Mouse (Mus musculus) gastrocnemius, adult 8-10 months (tissue): ENCODE data around the gene Creb3l4. TPM values are rescaled to one million over a fixed set of nuclear protein-coding genes. Genes with fewer than 3 reads are reported as not detected.
A peak's percentile ranks its signal among the peaks of the same experiment; 100 is the strongest.

Source experiments
- DNase-seq, 2 experiments: peaks; one replicate each; pipeline ENCODE4 v3.0.0; 2022; ENCODE audit warnings: low spot score in 2 of 2
- total RNA-seq, 4 experiments: library from RNA; stranded (reverse); gene quantifications; 2 replicates each; pipeline ENCODE4 v1.2.4; 2022

The Creb3l4 gene
- total RNA-seq, 4 experiments from 2014 or later: not detected

DNA sequence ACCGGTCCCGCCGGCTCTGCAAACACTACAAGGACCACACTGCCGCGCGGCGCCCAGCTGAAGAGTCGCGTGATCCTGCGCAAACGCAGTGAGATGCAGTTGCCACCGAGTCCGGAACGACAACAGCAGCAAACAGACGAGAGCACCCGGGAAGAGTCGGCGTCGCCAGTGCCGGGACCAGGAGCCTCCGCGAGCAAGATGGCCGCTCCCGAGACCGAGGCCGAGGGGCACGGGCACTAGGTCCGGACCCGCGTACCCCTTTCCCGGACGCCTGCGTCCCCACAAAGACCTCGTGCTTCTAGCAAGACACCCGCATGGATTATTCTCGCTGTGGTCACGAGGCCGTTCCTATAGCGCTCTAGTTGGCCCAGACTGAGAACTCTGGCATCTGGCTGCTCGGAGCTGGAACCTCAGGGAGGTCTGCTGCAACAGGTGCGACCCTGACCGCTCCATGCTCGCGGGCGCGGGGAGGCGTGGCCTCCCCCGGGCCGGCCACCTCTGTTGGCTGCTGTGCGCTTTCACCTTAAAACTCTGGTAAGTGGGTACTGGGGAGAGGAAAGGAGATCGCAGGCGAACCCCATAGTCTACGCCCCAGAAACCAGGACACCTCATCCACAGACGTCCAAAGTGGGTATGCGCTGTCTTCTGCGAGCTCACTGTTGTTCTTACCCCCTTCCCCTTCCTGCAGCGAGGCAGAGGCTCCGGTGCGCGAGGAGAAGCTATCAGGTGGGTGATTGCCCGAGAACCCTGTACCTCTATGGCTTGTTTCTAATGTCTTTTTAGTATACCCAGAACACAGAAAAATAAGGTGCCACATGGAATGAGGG is 11.6 kb downstream of the Creb3l4 start, which contains the start of gene Jtb:
Gene Jtb (plus strand): TSS at position 91 of the 827 bp plus-strand sequence.
- DNase-seq: peak; percentile 85 to 92

DNA sequence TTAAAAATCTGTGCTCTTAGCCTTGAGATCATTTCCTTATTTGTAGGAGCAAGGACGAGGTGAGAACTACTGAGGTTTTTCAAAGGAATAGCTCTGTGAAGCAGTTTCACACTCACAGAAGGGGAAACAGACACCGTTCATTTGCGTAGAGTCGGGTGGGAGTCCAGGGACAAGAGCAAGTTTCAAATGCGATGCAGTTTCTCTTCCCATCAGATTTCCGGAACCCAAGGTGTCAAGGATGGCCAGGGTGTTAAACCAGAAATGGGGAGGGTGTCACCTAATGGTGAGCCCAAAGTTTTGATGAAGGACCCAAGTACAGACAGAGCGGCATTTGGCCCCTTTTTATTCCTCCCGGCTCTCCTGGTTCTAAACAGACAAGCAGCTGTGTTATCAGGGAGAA is 12.2 kb downstream of the Creb3l4 start:
- DNase-seq: no peak

DNA sequence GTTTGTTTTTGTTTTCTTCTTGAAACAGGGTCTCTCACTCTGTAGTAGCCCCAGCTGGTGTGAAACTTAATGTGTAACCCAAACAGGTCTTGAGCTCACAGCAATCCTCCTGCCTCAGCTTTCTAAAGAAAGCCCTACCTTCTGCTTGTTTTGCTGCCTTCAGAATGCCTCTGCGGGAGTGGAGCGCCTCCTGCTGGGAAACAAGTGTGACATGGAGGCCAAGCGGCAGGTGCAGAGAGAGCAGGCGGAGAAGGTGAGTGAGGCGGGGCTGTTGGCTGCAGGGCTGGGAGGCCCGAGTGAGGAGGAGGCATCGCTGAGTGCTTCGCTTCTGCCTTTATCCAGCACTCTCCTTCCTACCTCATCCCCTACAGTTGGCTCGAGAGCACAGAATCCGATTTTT is 19.0 kb downstream of the Creb3l4 start:
- no peak for DNase-seq

DNA sequence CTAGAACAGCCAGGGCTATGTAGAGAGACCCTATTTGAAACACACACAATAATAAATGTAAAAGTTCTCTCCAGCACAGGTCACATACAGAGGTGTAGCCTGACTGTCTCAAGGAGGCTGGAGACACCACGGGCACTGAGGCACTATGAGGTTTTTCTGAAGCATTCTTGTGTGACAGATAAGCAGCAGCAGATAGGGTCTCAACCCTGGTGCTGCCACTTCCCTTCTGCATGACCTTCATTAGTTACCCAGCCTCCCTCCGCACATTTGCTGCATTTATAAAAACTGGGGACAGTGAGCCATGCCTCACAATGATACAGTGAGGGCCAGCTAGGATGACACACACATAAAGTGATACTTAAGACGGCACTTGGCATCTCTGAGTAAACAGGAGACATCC is 20.4 kb downstream of the Creb3l4 start:
- DNase-seq: no peak

DNA sequence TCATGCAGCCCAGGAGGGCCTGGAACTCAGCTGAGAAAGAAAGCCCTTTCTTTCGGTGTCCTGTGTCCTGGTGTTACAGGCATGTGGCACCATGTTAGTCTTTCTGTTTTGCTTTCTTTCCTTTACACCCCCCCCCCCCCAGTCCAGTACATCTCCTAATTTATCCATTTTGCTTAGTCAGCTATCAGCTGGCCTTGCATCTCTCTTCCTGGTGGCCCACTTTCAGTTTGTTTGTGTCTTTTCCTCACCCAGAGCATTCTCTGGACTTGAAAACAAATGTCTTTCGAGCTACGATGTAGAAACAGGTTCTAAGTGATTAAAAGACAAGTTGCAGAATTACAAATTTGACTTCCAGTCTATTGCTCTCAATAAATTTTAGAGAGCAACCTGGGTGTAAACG is 20.9 kb downstream of the Creb3l4 start:
- no peak for DNase-seq

DNA sequence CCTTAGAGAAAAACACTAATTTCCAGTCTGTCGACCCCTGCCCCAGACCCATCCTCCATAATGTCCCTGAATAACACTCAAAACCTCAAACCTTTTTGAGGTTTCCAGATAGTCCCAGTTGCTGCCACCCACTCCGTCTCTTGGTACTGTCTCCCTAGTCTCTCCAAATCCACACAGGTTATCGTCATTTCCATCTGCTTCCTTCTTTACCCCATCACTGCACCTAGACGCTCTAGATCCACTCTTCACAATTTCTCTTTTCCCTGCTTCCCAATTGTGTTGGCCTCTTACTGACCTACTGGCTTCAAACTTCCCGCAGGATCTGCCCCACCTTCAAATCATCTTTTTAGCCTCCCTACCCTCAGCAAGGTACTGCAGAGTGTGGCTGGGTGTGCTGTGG is 22.2 kb downstream of the Creb3l4 start:
- no peak for DNase-seq

DNA sequence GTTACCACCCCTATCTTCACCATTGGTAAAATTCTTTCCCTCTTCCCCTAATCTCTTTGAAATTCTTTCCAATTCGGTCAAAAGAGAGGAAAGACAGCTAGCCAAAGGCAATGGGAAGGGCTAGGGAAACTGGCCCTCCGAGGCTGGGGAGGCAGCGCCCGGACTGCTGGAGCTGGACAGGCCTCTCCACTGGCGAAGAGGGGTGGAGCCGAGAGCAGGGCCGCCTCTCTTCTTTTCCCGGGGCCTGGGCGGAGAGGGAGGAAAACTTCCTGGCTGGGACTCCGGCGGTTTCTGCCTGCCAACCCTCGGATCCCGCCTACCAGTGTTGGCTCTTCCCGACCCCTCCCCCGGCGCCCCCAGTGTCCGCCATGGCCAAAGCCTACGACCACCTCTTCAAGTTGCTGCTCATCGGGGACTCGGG is 22.8 kb downstream of the Creb3l4 start:
- peak; percentile 47 to 64 for DNase-seq

DNA sequence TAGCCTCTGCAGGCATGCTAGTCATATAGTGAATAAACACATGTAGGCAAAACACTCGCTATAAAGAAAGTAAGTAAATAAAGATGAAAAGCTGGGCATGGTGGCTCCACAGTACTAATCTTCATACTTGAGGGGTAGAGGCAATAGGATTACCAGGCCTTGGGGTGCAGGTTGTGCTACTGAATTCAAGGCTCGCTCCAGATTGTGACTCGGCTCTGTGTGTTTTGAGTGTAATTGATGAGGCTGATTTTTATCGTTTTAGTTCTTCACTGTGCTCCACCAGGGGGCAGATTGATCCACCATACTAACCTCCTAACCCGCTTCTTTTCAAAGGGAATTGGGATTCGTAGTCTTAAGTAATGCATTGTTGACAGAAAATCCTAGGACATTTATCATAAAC is 23.2 kb downstream of the Creb3l4 start:
- no peak for DNase-seq

DNA sequence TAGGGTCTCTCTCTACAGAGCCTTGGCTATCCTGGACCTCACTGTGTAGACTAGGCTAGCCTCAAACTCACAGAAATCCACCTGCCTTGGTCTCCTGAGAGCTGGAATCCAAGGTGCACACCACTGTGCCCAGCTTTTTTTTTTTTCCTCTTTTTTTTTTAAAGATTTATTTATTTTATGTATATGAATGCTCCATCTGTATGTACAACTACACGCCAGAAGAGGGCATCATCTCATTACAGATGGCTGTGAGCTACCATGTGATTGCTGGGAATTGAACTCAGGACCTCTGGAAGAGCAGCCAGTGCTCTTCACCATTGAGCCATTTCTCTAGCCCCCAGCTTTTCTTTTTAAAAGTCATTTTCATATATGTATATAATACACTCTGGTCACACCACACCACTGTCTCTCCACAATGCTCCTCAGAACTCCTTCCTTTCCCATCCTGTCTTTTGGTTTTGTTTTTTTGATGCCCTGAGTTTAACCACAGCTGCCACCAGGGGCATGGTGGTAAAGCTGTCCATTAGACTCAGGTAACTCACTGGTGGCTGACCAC is 27.4 kb downstream of the Creb3l4 start:
- DNase-seq: no peak

DNA sequence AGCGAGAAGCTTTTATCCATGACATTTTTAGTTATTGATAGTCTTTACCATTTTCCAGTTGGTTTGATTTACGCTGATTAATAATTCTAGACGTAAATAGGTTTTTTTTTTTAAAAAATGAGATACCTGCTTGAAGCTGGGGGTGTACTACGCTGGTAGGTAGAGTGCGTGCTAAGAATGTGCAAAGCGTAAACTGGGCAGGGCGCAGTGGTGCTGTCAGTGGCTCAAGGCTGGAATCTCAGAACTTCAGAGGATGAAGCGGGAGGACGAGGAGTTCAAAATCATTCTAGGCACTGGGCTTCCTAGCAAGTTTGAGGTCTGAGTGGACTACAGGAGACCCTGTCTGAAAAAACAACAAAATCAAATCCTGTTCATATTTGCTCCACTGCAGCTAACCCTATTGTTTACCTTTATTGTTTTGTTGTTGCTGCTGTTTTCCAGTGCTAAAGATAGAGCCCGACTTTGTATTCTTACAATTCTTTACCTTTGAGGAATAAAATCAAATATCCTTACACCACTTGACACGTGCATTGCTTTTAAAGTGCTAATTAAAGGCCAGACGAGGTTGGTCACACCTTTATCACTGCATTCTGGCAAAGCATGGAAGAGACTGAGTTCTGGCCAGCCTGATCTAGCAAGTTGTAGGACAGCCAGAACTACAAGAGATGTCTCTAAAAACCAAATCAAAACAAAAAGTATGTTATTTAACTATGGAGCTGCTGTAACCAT is 29.2 kb downstream of the Creb3l4 start:
- no peak for DNase-seq

DNA sequence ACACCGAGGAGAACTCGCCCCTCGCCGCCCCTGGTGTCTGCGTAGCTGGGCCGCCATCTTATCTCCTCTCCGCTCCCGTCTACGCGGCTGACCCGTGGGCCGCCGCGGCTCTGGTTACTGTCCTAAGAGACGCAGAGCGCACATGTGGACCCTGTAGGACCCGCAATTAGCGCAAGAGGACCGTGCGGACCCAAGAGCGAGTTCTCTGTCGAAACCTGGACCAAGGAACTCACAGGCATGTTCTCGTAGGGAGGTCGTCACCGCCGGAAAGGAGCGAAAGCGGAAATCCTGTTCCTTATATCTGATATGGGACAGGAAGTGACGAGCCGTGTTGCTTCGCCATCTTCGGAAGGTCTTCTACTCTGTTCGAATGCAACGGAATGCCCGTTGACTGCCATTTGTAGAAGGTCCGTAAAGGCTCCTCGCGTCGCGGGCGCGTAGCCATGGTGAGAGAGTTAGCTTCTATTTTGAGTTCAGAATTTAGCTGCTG is 29.9 kb downstream of the Creb3l4 start, which contains the start of the genes Rps27 and Rab13:
Gene Rps27 (minus strand): TSS at position 275 of the 490 bp plus-strand sequence.
Gene Rab13 (plus strand): TSS at position 319 of the 490 bp plus-strand sequence.
- DNase-seq: peak; percentile 84 to 85

DNA sequence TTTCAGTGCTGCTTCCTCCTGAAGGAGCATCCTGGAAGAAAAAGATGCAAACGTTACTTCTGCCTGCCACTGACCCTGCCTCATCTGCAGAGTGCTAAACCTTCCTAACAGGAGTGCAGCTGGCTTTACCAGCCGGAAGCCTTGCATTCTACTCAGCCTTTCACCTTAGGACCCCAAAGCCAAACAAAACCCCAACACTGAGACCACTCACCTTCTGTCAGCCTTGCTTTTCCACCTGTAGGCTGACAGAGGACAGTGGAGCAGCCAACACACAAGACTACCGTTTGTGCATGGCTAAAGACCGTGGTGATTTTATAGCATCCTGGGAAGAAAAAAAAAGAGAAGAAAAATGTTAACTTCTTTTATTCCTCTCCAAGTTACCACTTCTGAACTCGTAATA is 30.6 kb downstream of the Creb3l4 start:
- no peak for DNase-seq

DNA sequence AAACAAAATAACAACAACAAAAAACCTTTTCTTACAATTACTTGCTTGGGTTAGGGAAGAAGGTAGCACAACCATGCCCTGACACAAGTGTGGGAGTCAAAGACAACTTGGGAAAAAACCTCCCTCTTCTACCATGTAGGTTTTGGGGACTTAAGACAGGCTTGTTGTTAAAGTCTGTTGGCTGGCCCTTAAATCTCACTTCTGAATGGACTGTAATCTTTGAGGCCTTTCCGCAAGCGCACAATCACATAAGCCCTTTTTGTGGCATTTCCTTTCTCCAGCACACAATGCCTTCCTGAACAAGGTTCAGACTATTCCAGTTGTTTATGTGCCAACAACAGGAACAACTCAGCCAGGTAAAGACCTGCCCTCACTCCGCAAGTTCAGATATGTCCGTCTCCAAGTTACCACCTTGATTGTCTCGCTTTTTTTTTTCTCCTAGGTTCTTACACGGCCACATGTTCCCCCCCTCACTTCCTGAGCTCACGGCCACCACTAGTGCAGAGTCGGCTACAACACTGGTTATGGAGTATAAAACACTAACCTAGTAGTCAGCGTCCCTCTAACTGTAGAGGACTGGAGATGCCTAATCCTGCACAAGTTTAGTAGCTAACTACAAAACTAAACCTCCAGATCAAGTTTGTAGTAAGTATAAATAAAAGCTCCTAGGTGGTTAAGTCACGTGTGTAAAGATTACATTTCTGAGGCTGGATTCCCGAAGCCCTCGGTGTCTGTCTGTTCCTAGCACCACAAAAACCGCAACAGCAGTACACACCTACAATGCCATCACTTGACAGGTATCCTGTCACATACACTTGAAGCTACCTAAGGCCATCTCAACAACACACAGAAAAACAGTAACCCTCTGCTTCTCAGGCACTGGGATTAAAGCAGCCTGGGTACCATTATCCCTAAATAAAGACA is 31.6 kb downstream of the Creb3l4 start:
- DNase-seq: no peak

DNA sequence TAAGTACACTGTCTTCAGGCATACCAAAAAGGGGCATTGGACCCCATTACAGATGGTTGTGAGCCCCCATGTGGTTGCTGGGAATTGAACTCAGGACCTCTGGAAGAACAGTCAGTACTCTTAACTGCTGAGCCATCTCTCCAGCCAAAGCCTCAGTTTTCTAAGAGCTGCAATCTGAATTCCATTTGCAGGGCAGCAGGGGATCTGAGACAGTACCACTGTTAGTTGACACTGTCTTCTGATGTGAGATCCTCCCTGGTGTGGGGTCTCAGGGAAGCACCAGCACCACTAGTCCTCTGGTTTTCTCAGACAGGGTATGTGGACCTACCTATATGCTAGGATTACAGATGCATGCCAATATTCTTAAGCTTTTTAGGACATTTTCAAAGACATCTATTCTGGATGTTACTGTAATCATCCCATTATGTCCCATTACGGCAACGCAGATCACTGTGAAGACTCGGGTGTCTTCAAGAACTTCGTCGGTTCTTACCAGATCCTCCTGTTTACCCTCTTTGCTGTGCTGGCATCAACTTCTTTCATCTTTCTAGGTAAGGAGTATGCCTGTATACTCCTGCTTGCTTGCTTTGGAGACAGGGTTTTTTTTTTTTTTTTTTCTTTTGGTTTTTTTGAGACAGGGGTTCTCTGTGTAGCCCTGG is 33.3 kb downstream of the Creb3l4 start:
- DNase-seq: no peak

DNA sequence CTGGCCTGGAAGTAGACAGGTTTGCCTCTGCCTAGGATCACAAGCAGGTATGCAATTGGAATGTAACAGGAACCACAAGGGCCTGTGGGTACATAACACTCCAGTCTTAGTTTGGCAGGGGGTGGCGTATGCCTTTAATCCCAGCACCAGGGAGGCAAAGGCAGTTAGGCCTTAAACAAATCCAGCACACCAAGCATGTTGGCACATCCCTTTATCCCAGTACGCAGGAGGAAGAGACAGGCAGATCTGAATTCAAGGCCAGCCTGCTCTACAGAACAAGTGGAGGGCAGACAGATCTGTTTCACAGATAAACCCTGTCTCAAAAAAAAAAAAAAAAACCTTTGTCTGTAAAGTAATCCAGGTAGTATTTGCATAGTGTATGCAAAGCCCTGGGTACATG is 34.6 kb downstream of the Creb3l4 start:
- no peak for DNase-seq

DNA sequence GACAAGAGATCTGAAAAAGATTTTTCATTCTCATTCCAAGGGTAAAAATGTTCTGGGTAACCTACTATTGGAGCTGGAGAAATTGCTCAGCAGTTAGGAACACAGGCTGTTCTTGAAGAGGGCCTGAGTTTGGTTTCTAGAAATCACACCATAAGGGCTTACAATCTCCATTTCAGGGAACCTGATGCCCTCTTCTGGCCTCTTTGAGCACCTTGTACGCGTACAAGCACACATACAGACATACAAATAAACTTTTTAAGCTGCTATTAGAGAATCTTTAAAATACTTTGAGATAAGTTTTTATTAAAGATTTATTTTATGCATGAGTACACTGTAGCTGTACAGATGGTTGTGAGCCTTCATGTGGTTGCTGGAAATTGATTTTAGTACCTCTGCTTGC is 38.7 kb downstream of the Creb3l4 start:
- DNase-seq: no peak

DNA sequence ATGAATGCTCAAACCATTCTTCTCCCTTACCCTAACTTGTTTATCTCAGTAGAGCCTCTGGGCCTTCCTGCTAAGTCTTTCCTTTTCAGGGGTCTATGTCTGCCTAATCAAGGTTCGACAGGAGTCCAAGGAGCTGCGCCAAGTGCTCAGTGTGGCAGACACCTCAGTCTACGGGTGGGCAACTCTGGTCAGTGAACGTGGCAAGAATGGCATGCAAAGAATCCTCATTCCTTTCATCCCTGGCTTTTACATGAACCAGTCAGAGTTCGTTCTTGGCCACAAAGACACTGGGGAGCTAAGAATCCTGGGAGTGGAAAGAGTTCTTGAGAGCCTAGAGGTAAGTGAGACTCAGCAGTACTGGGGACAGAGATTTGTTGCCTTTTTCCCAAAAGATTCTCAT is 39.7 kb downstream of the Creb3l4 start:
- no peak for DNase-seq

DNA sequence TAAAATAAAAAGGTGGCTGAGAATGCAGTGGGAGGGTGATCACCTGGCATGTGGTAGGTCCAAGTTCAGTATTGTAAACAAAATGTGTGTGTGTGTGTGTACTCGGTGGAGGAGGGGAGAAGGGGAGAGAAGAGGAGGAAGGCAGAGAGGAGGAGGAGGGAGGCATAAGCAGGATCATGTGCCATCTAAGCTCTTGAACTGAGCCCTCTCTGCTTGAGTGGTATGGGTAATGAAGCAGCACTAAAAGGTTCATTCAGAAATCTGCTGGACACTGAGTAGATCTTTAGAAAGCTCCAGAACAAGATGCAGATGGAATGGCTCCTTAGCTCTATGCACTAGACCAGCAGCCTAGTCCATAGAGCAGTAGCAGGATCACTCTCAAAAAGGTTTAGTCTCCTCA is 40.4 kb downstream of the Creb3l4 start:
- no peak for DNase-seq

DNA sequence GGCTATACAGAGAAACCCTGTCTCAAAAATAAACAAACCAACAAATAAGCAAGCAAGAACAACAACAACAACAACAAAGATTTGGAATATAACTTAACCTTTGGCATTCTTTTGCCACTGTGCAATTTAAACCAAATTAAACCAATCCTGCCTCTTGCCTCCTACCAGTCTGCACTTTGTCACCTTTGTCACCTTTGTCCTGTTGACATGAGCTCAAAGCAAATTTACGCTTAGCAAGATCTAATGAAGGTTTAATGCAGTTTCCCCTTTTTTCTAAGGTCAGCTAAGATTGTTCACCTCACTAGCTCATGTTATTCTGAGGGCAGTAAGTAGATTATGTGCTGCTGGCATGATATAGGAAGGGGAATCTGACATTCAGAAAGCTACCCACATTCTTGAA is 45.8 kb downstream of the Creb3l4 start:
- DNase-seq: no peak

DNA sequence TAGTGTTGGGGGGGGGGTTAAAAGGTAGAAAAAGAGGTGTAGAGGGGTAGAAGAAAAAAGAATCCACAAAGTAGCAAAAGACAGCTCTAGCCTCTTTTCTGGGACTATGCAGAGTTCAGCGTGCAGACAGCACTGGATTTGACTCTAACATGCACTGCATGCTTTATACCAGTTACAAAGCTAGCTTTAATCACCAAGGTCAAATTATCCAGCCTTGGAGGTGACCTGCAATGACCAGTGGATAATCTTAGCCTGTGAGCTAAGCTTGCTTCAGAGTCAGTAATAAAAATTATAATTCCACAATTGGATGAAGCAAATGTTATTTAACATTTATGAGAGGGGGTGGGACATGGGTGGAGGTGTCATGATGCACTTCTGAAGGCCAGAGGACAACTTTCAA is 47.7 kb downstream of the Creb3l4 start:
- DNase-seq: no peak
